Mouse (Mus musculus): ENCODE measurements around the gene Cryz. TPM values are rescaled to one million over a fixed set of nuclear protein-coding genes. Genes with fewer than 3 reads are reported as not detected.

Cryz gene
- polyA plus RNA-seq, 1 experiment, result 2.5 TPM

DNA sequence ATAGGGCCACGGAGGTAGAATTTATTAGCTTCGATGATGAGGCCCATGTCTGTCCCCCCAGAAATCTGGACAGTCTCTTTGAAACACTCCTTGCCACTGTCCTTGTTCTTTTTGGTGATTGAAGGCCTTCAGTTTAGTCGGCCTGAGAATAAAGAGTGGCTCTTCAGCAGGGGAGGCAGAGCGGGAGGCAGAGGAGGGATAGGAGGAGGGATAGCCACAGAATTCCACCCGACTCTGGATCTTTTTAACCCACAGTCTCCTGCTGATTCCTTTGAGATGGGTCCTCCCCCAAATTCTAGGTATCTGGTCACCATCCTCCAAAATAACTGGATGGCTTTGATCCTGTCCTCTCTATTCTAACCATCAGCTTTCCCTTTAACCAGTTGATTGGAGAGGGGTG, 56.9 kb downstream of the Cryz start:
- no peaks in the 10 kb centered on the region for H3K36me3 ChIP-seq (ENCODE audit: control insufficient read depth, insufficient read depth, low read length)
- DNase-seq (ENCODE audit: low read depth in 1 of 2, low spot score in 2 of 2), result no peak
- no peak overlapping the region for H3K27ac ChIP-seq (ENCODE audit: insufficient read depth, low read length)
- no peaks in the 10 kb centered on the region for H3K27me3 ChIP-seq (ENCODE audit: control insufficient read depth, insufficient read depth, low read length)
- WGBS, result 69% methylated on average over 5 of the region's 5 CpGs
- no peak for TF ChIP-seq POLR2A (IDR thresholded peaks at IDR 0.05; ENCODE audit: low read depth, low read length)
- TF ChIP-seq CTCF (IDR thresholded peaks at IDR 0.05; ENCODE audit: extremely low read depth, insufficient read depth, insufficient read length, insufficient replicate concordance), result no peak
- H3K4me1 ChIP-seq (ENCODE audit: control insufficient read depth, insufficient read depth, insufficient read length), result no peaks in the 10 kb centered on the region
- no peak overlapping the region for H3K4me3 ChIP-seq (ENCODE audit: extremely low read depth, insufficient read depth, insufficient read length)

GRCm38 (mm10) chr3:154654284-154654683, 57.8 kb downstream of the Cryz start:
- TF ChIP-seq CTCF (IDR thresholded peaks at IDR 0.05; ENCODE audit: extremely low read depth, insufficient read depth, insufficient read length, insufficient replicate concordance) (no peak), POLR2A (IDR thresholded peaks at IDR 0.05; ENCODE audit: low read depth, low read length) (no peak)
- WGBS, result 72% methylated on average over 6 of the region's 6 CpGs

GRCm38 (mm10) chr3:154654901-154655300, 58.4 kb downstream of the Cryz start:
- Histone ChIP-seq H3K27ac (ENCODE audit: insufficient read depth, low read length) (no peak overlapping the region), H3K4me1 (ENCODE audit: control insufficient read depth, insufficient read depth, insufficient read length) (no peaks in the 10 kb centered on the region), H3K36me3 (ENCODE audit: control insufficient read depth, insufficient read depth, low read length) (no peaks in the 10 kb centered on the region), H3K4me3 (ENCODE audit: extremely low read depth, insufficient read depth, insufficient read length) (no peak overlapping the region), H3K27me3 (ENCODE audit: control insufficient read depth, insufficient read depth, low read length) (no peaks in the 10 kb centered on the region)
- WGBS, result 75% methylated on average over 12 of the region's 12 CpGs
- no peak for DNase-seq (ENCODE audit: low read depth in 1 of 2, low spot score in 2 of 2)
- TF ChIP-seq POLR2A (IDR thresholded peaks at IDR 0.05; ENCODE audit: low read depth, low read length) (no peak), CTCF (IDR thresholded peaks at IDR 0.05; ENCODE audit: extremely low read depth, insufficient read depth, insufficient read length, insufficient replicate concordance) (no peak)

More at GRCm38 (mm10) chr3:154654284-154654683, 57.8 kb downstream of the Cryz start:
- Histone ChIP-seq H3K27ac (ENCODE audit: insufficient read depth, low read length) (no peak overlapping the region), H3K4me1 (ENCODE audit: control insufficient read depth, insufficient read depth, insufficient read length) (no peaks in the 10 kb centered on the region), H3K27me3 (ENCODE audit: control insufficient read depth, insufficient read depth, low read length) (no peaks in the 10 kb centered on the region), H3K4me3 (ENCODE audit: extremely low read depth, insufficient read depth, insufficient read length) (no peak overlapping the region), H3K36me3 (ENCODE audit: control insufficient read depth, insufficient read depth, low read length) (no peaks in the 10 kb centered on the region)
- DNase-seq (ENCODE audit: low read depth in 1 of 2, low spot score in 2 of 2), result no peak

DNA sequence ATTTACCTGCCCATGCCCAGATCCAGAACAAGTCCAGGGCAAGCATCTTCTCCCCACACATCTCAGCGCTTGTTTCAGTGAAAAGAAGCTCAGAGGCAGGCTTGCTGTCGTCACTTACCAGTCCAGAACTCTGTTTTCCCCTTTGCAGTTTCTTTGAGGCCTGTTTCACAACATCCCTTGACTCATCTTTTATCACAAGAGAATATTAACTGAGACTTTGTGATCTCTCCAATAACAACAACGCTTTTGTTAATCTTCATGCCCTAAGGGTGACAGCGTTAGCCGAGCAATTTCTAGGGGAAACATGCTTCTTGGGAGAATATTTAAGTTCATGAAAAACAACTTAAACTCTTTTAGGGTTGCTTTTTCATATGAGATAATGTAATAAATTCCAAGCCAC, 59.2 kb downstream of the Cryz start:
- DNase-seq (ENCODE audit: low read depth in 1 of 2, low spot score in 2 of 2), result no peak
- Histone ChIP-seq H3K27ac (ENCODE audit: insufficient read depth, low read length) (no peak overlapping the region), H3K27me3 (ENCODE audit: control insufficient read depth, insufficient read depth, low read length) (no peaks in the 10 kb centered on the region), H3K4me1 (ENCODE audit: control insufficient read depth, insufficient read depth, insufficient read length) (no peaks in the 10 kb centered on the region), H3K4me3 (ENCODE audit: extremely low read depth, insufficient read depth, insufficient read length) (no peak overlapping the region), H3K36me3 (ENCODE audit: control insufficient read depth, insufficient read depth, low read length) (no peaks in the 10 kb centered on the region)
- WGBS, result 87% methylated on average over 5 of the region's 5 CpGs
- TF ChIP-seq CTCF (IDR thresholded peaks at IDR 0.05; ENCODE audit: extremely low read depth, insufficient read depth, insufficient read length, insufficient replicate concordance), result no peak
- no peak for TF ChIP-seq POLR2A (IDR thresholded peaks at IDR 0.05; ENCODE audit: low read depth, low read length)

- DNase-seq (ENCODE audit: low read depth in 1 of 2, low spot score in 2 of 2), result no peak
- Histone ChIP-seq H3K4me1 (ENCODE audit: control insufficient read depth, insufficient read depth, insufficient read length) (no peaks in the 10 kb centered on the region), H3K27ac (ENCODE audit: insufficient read depth, low read length) (no peak within 1 kb of the TSS), H3K27me3 (ENCODE audit: control insufficient read depth, insufficient read depth, low read length) (no peaks in the 10 kb centered on the region), H3K36me3 (ENCODE audit: control insufficient read depth, insufficient read depth, low read length) (no peaks in the 10 kb centered on the region), H3K4me3 (ENCODE audit: extremely low read depth, insufficient read depth, insufficient read length) (no peak within 1 kb of the TSS)
- TF ChIP-seq POLR2A (IDR thresholded peaks at IDR 0.05; ENCODE audit: low read depth, low read length) (no peak), CTCF (IDR thresholded peaks at IDR 0.05; ENCODE audit: extremely low read depth, insufficient read depth, insufficient read length, insufficient replicate concordance) (no peak)
- WGBS, result 35% methylated on average over 7 of the region's 7 CpGs
Observed at GRCm38 (mm10) chr3:154663545-154663944, 67.0 kb downstream of the Cryz start, which contains the start of gene Erich3. Gene Erich3 (plus strand): TSS chr3:154663859.

DNA sequence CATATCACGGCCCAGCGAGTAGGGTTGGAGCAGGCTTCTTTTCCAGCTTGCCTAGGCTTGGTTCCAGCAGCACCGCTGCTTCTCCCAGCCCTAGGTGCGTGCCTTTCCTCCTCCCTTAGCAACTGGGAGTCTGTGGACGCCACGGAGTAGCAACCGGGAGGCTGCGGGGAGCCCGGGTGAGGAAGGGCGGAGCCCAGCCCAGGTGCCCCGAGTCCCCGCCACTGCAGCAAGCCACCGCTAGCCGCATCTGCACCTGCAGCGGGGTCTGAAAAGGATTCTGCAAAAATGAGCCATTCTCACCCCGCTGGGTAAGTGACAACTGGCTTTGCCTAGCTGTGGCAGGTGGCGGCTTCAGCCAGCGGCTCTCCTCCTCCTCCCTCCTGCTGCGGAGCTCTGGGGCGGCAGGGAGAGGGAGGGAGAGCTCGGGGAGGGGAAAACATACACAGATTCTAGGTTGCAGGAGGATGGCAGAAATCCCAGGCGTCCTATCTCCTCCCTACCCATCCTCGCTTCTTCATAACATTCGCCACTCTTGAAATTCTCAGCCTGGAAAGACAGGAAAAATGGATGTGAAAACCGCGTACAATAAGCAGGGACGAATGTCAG, 67.6 kb downstream of the Cryz start:
- DNase-seq (ENCODE audit: low read depth in 1 of 2, low spot score in 2 of 2), result no peak
- TF ChIP-seq POLR2A (IDR thresholded peaks at IDR 0.05; ENCODE audit: low read depth, low read length), result no peak
- TF ChIP-seq CTCF (IDR thresholded peaks at IDR 0.05; ENCODE audit: extremely low read depth, insufficient read depth, insufficient read length, insufficient replicate concordance), result no peak
- Histone ChIP-seq H3K27ac (ENCODE audit: insufficient read depth, low read length) (no peak overlapping the region), H3K36me3 (ENCODE audit: control insufficient read depth, insufficient read depth, low read length) (no peaks in the 10 kb centered on the region), H3K4me1 (ENCODE audit: control insufficient read depth, insufficient read depth, insufficient read length) (no peaks in the 10 kb centered on the region), H3K4me3 (ENCODE audit: extremely low read depth, insufficient read depth, insufficient read length) (no peak overlapping the region), H3K27me3 (ENCODE audit: control insufficient read depth, insufficient read depth, low read length) (no peaks in the 10 kb centered on the region)
- 13% methylated on average over 26 of the region's 27 CpGs for WGBS

GRCm38 (mm10) chr3:154664636-154665035, 68.1 kb downstream of the Cryz start:
- 43% methylated on average over 4 of the region's 4 CpGs for WGBS
- Histone ChIP-seq H3K27me3 (ENCODE audit: control insufficient read depth, insufficient read depth, low read length) (no peaks in the 10 kb centered on the region), H3K4me1 (ENCODE audit: control insufficient read depth, insufficient read depth, insufficient read length) (no peaks in the 10 kb centered on the region), H3K36me3 (ENCODE audit: control insufficient read depth, insufficient read depth, low read length) (no peaks in the 10 kb centered on the region), H3K27ac (ENCODE audit: insufficient read depth, low read length) (no peak overlapping the region), H3K4me3 (ENCODE audit: extremely low read depth, insufficient read depth, insufficient read length) (no peak overlapping the region)
- TF ChIP-seq CTCF (IDR thresholded peaks at IDR 0.05; ENCODE audit: extremely low read depth, insufficient read depth, insufficient read length, insufficient replicate concordance), result no peak
- TF ChIP-seq POLR2A (IDR thresholded peaks at IDR 0.05; ENCODE audit: low read depth, low read length), result no peak
- no peak for DNase-seq (ENCODE audit: low read depth in 1 of 2, low spot score in 2 of 2)
